Mouse (Mus musculus): Measurements from ENCODE around the gene Ppp1ca. TPM values are rescaled to one million over a fixed set of nuclear protein-coding genes. Genes with fewer than 3 reads are reported as not detected.

The Ppp1ca gene
- polyA plus RNA-seq, 1 experiment: 609 TPM

GRCm38 (mm10) chr19:4214071-4214770 is 22.4 kb downstream of the Ppp1ca start, which contains the start of the genes Clcf1 and AC109138.7:
Gene Clcf1 (plus strand): TSS chr19:4214238.
Gene AC109138.7 (plus strand): TSS chr19:4214357.
- no peak for TF ChIP-seq GATA1 (IDR thresholded peaks at IDR 0.05; ENCODE audit: low read length)

DNA sequence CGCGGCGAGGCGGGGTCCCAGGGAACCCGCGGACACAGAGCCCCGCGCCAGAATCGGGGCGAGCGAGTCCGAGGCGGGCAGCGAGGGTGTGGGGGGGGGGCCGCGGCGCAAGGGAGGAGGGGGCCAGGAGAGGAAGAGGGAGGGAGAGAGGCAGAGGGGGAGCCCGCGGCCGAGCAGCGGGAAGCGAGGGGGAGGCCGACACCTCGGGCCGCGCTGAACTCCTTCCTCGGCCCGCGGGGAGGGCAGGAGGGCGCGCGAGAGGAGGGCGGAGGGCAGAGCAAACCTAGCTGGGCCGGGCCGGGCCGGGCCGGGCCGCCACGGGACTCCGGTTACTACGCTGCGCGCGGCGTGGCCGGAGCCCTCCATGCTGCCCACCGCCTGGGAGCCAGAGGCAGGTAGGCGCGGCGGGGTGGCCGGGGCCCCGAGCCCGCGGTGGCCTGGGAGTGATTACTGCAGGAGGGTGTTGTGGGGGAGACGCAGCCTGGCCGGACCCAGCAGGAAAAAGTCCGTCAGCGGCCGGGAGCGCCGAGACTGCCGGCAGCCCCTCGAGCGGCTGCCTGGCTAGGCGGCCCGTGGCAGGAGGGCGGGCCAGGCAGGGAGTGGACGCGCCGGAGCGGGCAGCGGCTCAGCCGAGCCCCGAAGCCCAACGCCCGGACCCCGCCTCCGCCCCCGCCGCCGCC is 23.0 kb downstream of the Ppp1ca start:
- no peak for TF ChIP-seq GATA1 (IDR thresholded peaks at IDR 0.05; ENCODE audit: low read length)

GRCm38 (mm10) chr19:4215451-4215840 is 23.6 kb downstream of the Ppp1ca start:
- TF ChIP-seq GATA1 (IDR thresholded peaks at IDR 0.05; ENCODE audit: low read length): no peak

- TF ChIP-seq GATA1 (IDR thresholded peaks at IDR 0.05; ENCODE audit: low read length): no peak
Measured at GRCm38 (mm10) chr19:4216041-4216685, 24.3 kb downstream of the Ppp1ca start.

DNA sequence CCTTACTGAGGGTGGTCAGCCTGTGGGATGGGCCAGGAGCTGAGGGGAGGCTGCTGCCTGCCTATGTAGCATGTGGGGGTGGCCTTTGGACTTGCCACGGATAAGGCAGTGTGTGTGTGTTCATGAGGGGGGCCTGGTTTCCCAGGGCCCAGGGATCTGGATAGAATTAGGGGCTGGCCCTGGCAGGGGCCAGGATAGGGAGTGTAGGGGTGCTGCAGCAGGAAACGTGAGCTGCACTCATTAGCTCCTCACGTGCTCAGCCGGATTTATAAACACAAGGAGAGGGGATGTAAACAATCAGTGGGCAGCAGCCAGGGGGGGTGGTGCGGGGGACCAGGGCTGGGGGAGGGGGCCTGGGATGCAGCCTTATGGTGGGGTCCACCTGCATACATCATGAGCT is 25.3 kb downstream of the Ppp1ca start:
- TF ChIP-seq GATA1 (IDR thresholded peaks at IDR 0.05; ENCODE audit: low read length): no peak

- no peak for TF ChIP-seq GATA1 (IDR thresholded peaks at IDR 0.05; ENCODE audit: low read length)
Measured at GRCm38 (mm10) chr19:4217855-4218254, 26.0 kb downstream of the Ppp1ca start.

GRCm38 (mm10) chr19:4218293-4218692 is 26.4 kb downstream of the Ppp1ca start:
- TF ChIP-seq GATA1 (IDR thresholded peaks at IDR 0.05; ENCODE audit: low read length): no peak

DNA sequence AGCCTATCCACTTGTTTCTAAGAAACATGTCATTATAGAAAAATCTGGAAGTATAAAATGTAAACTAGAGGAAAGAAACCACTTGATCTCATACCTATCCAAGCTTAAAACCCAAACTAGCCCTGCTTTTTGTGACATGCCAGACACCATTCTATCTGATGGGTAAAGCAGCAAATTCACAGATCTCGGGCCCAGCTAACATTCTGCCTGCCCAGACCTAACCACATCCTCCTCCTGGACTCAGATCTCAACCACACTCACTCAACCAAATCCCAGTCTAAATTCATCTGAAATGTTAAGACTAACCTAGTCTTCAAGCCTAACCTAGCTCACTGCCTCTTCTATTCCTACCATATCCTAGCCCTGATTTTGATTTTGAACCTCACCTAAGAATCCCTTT is 26.9 kb downstream of the Ppp1ca start:
- no peak for TF ChIP-seq GATA1 (IDR thresholded peaks at IDR 0.05; ENCODE audit: low read length)

DNA sequence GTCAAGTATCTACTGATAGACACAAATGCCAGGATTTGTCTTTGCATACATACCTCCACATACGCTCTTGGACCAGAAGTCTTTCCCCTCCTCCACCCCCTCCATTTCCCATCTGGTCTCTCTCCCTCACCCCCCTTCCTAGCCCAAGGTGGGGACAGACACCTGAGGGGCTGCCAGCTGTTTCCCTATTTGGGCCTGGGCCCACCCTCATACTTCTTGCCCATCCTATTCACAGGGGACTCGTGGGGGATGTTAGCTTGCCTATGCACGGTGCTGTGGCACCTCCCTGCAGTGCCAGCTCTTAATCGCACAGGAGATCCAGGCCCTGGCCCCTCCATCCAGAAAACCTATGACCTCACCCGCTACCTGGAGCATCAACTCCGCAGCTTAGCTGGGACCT is 28.1 kb downstream of the Ppp1ca start:
- TF ChIP-seq GATA1 (IDR thresholded peaks at IDR 0.05; ENCODE audit: low read length): no peak

GRCm38 (mm10) chr19:4220416-4220815 is 28.6 kb downstream of the Ppp1ca start:
- no peak for TF ChIP-seq GATA1 (IDR thresholded peaks at IDR 0.05; ENCODE audit: low read length)

DNA sequence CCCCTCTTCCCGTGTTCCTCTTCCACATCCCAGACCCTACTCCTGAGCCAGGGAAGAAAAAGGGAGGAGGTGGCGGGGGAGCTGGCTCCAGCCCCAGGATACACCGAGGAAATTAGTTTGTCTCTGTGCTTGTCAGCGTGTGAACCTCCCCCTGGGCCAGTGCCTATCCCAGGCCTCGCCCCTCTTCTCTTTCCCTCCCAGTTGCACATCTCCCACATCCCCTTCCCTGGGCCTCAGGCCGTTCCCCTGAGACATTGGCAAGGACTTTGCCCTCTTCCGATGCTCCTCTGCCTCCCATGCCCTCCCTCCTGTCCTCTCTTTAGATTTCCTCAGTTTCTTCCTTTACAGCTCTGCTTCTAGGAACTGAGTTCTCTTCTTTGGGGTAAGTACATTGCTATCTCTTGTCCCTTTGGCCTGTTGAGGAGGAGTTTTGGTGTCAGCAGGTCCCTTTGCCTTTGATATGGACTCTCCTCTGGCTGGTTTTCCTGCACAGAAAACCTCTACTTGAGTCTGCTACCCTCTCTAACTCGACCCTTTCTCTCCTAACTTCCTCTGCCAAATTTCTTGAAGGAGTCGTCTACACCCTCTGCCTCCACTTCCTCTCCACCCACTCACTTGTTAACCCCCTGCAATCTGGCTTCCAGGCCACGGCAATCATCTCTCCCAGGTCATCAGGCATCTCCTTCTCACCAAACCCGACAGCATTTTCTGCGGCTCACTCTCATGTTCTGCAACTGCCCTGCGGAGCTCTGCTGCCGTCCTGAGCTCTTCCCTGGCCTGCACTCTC is 29.3 kb downstream of the Ppp1ca start:
- TF ChIP-seq GATA1 (IDR thresholded peaks at IDR 0.05; ENCODE audit: low read length): no peak

- no peak for TF ChIP-seq GATA1 (IDR thresholded peaks at IDR 0.05; ENCODE audit: low read length)
Measured at GRCm38 (mm10) chr19:4222165-4222564, 30.3 kb downstream of the Ppp1ca start.

DNA sequence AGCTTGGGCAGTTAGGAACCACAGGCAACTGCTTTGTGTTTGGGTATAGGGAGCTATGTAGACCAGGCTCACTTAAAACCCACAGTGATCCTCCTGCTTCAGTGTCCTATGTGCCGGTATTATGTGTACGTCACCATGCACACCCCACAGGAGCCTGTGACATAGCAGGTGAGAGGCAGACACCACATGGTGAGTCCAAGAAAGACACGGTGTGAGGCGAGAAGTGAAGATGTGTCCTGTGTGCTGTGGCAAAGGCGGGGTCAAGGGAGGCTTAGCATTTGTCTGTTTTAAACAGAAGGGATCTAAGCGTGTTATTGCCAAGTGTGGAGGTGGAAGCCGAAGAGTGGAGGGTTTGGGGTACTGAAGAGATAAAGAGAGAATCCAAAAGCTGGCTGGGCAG is 34.9 kb downstream of the Ppp1ca start:
- TF ChIP-seq GATA1 (IDR thresholded peaks at IDR 0.05; ENCODE audit: low read length): no peak

GRCm38 (mm10) chr19:4227446-4227845 is 35.6 kb downstream of the Ppp1ca start:
- TF ChIP-seq GATA1 (IDR thresholded peaks at IDR 0.05; ENCODE audit: low read length): no peak

DNA sequence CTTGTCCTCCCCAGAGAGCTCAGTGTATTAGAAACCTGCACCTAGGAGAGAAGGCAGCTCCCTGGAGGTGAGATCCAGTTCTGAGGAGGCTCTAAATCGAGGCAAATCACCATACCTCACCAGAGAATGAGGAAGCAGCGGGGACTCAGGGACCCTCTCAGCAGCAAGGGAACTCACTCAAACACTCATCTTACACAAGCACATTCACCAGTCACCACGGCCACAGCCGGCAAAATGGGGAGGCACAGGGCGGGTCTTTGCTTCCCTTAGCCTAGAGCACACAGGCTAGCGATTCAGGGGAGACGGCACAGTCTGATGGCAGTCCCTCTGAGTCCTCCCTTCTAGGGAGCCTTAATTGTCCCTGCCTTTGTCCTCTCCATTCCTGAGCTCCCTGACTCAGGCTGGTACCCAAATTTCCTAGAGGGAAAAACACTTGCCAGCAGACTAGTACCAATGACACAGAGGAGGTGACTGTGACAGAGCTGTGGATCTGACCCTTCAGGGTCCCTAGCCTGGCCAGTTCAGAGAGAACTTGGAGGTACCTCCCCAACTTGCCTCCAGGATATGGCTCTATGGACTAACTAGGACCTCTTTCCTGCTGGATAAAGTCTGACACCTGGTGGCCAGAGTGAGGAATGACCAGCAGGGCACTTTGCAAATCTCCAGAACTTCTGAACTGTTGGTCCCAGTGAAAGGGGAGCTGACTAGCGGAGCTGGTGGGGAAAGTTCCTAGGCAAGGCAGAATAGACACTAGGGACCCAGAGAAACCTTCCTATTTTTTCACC is 36.2 kb downstream of the Ppp1ca start:
- no peak for TF ChIP-seq GATA1 (IDR thresholded peaks at IDR 0.05; ENCODE audit: low read length)

All from G1E-ER4 (cell line).